ENCODE assay signal across 8 mouse cellular contexts in genomic region chr15:3996267-3997010, GRCm38 (mm10). TPM values are rescaled to one million over a fixed set of nuclear protein-coding genes. Genes with fewer than 3 reads are reported as not detected.
DNase-seq lines count a peak whose midpoint lies in the region; ATAC-seq and TF ChIP-seq lines count a peak whose summit lies in the region.

No protein-coding gene starts in this region.

- H3K27ac ChIP-seq in lung, postnatal 0 days (ENCODE audit: low read length): peak overlapping the region; percentile 87
- H3K27ac ChIP-seq in embryonic facial prominence, embryonic 14.5 days (replicated peaks; ENCODE audit: low read depth, low read length): peak overlapping the region; percentile 74
- peak overlapping the region; percentile 86 for H3K27ac ChIP-seq in limb, embryonic 10.5 days
- peak overlapping the region; percentile 97 for H3K27ac ChIP-seq in small intestine, adult 2 months (ENCODE audit: insufficient read depth, low read depth, low read length)

- whole genome bisulfite sequencing in lung, postnatal 0 days: 12% methylated on average over 14 of the region's 14 CpGs
- WGBS in embryonic facial prominence, embryonic 14.5 days: 18% methylated on average over 14 of the region's 14 CpGs
- 26% methylated on average over 14 of the region's 14 CpGs for WGBS in limb, embryonic 10.5 days
- WGBS in small intestine, adult 2 months: 20% methylated on average over 14 of the region's 14 CpGs

- ATAC-seq in lung, postnatal 0 days: no peak
- no peak; the same call in 1 of the 2 replicates for ATAC-seq in embryonic facial prominence, embryonic 14.5 days (ENCODE audit: low read depth)

- no peaks in the 10 kb centered on the region for H3K9me3 ChIP-seq in lung, postnatal 0 days (ENCODE audit: low read length)
- no peaks in the 10 kb centered on the region for H3K9me3 ChIP-seq in embryonic facial prominence, embryonic 14.5 days (ENCODE audit: control insufficient read depth, low read length)
- H3K9me3 ChIP-seq in limb, embryonic 10.5 days (replicated peaks): no peaks in the 10 kb centered on the region

- DNase-seq in lung, postnatal 0 days (ENCODE audit: low spot score): no peak
- no peak for DNase-seq in lung, postnatal 14 days
- no peak for DNase-seq in embryonic facial prominence, embryonic 14.5 days (ENCODE audit: low spot score)
- DNase-seq in limb, embryonic 10.5 days (ENCODE audit: low spot score): no peak
- no peak for DNase-seq in cerebellum, adult 18-20 months
- no peak for DNase-seq in layer of hippocampus, adult 18-20 months (ENCODE audit: low spot score in 2 of 2)
- no peak for DNase-seq in layer of hippocampus, adult 11-12 months (ENCODE audit: low spot score)

- 0 out of 2 replicates have a peak overlapping the region, but pooled peaks have one; percentile 23 for H3K9ac ChIP-seq in lung, postnatal 0 days (replicated peaks; ENCODE audit: low read depth)
- peak overlapping the region; percentile 65 for H3K9ac ChIP-seq in embryonic facial prominence, embryonic 14.5 days (ENCODE audit: low read depth, low read length)

- peak overlapping the region; percentile 69 for H3K4me2 ChIP-seq in lung, postnatal 0 days (replicated peaks; ENCODE audit: low read depth, low read length)
- H3K4me2 ChIP-seq in embryonic facial prominence, embryonic 14.5 days (ENCODE audit: low read depth, low read length): peak overlapping the region; percentile 65

- H3K4me3 ChIP-seq in lung, postnatal 0 days (ENCODE audit: low read depth, low read length): peak overlapping the region; percentile 76
- H3K4me3 ChIP-seq in embryonic facial prominence, embryonic 14.5 days (ENCODE audit: low read depth, low read length): peak overlapping the region; percentile 87
- peak overlapping the region; percentile 76 for H3K4me3 ChIP-seq in limb, embryonic 10.5 days
- peak overlapping the region; percentile 70 for H3K4me3 ChIP-seq in small intestine, adult 2 months (ENCODE audit: low read depth, low read length)

- TF ChIP-seq CTCF in lung, postnatal 0 days (IDR thresholded peaks at IDR 0.05): no peak
- no peak for TF ChIP-seq CTCF in small intestine, adult 2 months (IDR thresholded peaks at IDR 0.05; ENCODE audit: extremely low read depth, insufficient read length, insufficient replicate concordance, low read depth, low read length)

- TF ChIP-seq EP300 in lung, postnatal 0 days (IDR thresholded peaks at IDR 0.05): 0 out of 2 replicates have a peak, but pooled peaks have one; percentile 8

- no peaks in the 10 kb centered on the region for H3K4me1 ChIP-seq in lung, postnatal 0 days (ENCODE audit: insufficient read depth, low read depth, low read length)
- H3K4me1 ChIP-seq in embryonic facial prominence, embryonic 14.5 days (ENCODE audit: control insufficient read depth, insufficient read depth, low read length): peaks cover 6% of the 10 kb centered on the region
- peaks cover 8% of the 10 kb centered on the region; the same call in 1 of the 2 replicates for H3K4me1 ChIP-seq in limb, embryonic 10.5 days
- no peaks in the 10 kb centered on the region for H3K4me1 ChIP-seq in small intestine, adult 2 months (ENCODE audit: control insufficient read depth, insufficient read depth, insufficient read length, low read length)

- TF ChIP-seq POLR2A in small intestine, adult 2 months (IDR thresholded peaks at IDR 0.05; ENCODE audit: low read depth, low read length): no peak

- no peaks in the 10 kb centered on the region for H3K27me3 ChIP-seq in lung, postnatal 0 days (replicated peaks; ENCODE audit: insufficient read depth, low read length)
- no peaks in the 10 kb centered on the region for H3K27me3 ChIP-seq in embryonic facial prominence, embryonic 14.5 days (replicated peaks; ENCODE audit: control insufficient read depth, insufficient read depth, low read length)
- H3K27me3 ChIP-seq in limb, embryonic 10.5 days (ENCODE audit: low read depth, poor library complexity, severe bottlenecking): no peaks in the 10 kb centered on the region
- H3K27me3 ChIP-seq in small intestine, adult 2 months (ENCODE audit: control insufficient read depth, insufficient read depth, low read length): no peaks in the 10 kb centered on the region

- 0 out of 2 replicates have a peak, but pooled peaks cover 5% of the 10 kb centered on the region for H3K36me3 ChIP-seq in lung, postnatal 0 days (ENCODE audit: insufficient read depth, low read length)
- H3K36me3 ChIP-seq in embryonic facial prominence, embryonic 14.5 days (ENCODE audit: control insufficient read depth, insufficient read depth, low read length): peaks cover 7% of the 10 kb centered on the region; the same call in 1 of the 2 replicates
- peaks cover 8% of the 10 kb centered on the region for H3K36me3 ChIP-seq in limb, embryonic 10.5 days
- H3K36me3 ChIP-seq in small intestine, adult 2 months (ENCODE audit: control insufficient read depth, insufficient read depth, low read length): peaks cover 6% of the 10 kb centered on the region; the same call in 1 of the 2 replicates

RNA-seq across cellular contexts. Expression of gene AW549877, which starts 0.9 kb away (rescaled TPM):
- polyA plus RNA-seq in lung, postnatal 0 days (2015; fragmentation: Nextera tagmentation; extraction: Ambion mirVana): 21.7 and 23.4 TPM in 2 replicates
- 41.8 and 44.5 TPM in 2 replicates for polyA plus RNA-seq in embryonic facial prominence, embryonic 14.5 days (2014; fragmentation: Nextera tagmentation; extraction: Ambion mirVana)
- 26.5 and 32.8 TPM in 2 replicates for polyA plus RNA-seq in limb, embryonic 10.5 days (2016; fragmentation: Nextera tagmentation; extraction: Ambion mirVana)
- polyA plus RNA-seq in small intestine, adult 2 months (2012; rRNA removed): 1.2 and 3.0 TPM in 2 replicates
- total RNA-seq in layer of hippocampus, adult 18-20 months (2021): 10 to 100 TPM; 40.4 to 42.5 TPM

RNA-seq across cellular contexts. Expression of gene Fbxo4, which starts 17.1 kb away (rescaled TPM):
- 21.6 and 23.0 TPM in 2 replicates for polyA plus RNA-seq in lung, postnatal 0 days (2015; fragmentation: Nextera tagmentation; extraction: Ambion mirVana)
- polyA plus RNA-seq in embryonic facial prominence, embryonic 14.5 days (2014; fragmentation: Nextera tagmentation; extraction: Ambion mirVana): 12.0 and 12.7 TPM in 2 replicates
- polyA plus RNA-seq in limb, embryonic 10.5 days (2016; fragmentation: Nextera tagmentation; extraction: Ambion mirVana): 3.2 and 3.4 TPM in 2 replicates
- 6.1 and 10.8 TPM in 2 replicates for polyA plus RNA-seq in small intestine, adult 2 months (2012; rRNA removed)
- 1 to 10 TPM; 7.2 to 9.6 TPM for total RNA-seq in layer of hippocampus, adult 18-20 months (2021)

RNA-seq across cellular contexts. Expression of gene Oxct1, which starts 29.7 kb away (rescaled TPM):
- 64.8 and 87.0 TPM in 2 replicates for polyA plus RNA-seq in lung, postnatal 0 days (2015; fragmentation: Nextera tagmentation; extraction: Ambion mirVana)
- 235 and 243 TPM in 2 replicates for polyA plus RNA-seq in embryonic facial prominence, embryonic 14.5 days (2014; fragmentation: Nextera tagmentation; extraction: Ambion mirVana)
- 79.0 and 116 TPM in 2 replicates for polyA plus RNA-seq in limb, embryonic 10.5 days (2016; fragmentation: Nextera tagmentation; extraction: Ambion mirVana)
- 20.7 and 29.4 TPM in 2 replicates for polyA plus RNA-seq in small intestine, adult 2 months (2012; rRNA removed)
- 100 to 1,000 TPM; 254 to 259 TPM for total RNA-seq in layer of hippocampus, adult 18-20 months (2021)
